Mouse (Mus musculus) lung, postnatal 0 days (tissue): Measurements from ENCODE around the gene Pcbp3. TPM values are rescaled to one million over a fixed set of nuclear protein-coding genes. Genes with fewer than 3 reads are reported as not detected.

ENCODE experiments used
- ATAC-seq: fragments of 200-750 bp; cut with Nextera tagmentation; 2 replicates; pipeline ENCODE4 v1.8.0; 2017; ENCODE audit warnings: moderate library complexity
- DNase-seq: peaks from one replicate; pipeline ENCODE4 v3.0.0-alpha.2; 2016; ENCODE audit warnings: low spot score
- H3K27ac ChIP-seq: fragments of 300-500 bp; sonication (generic); 2 replicates; pipeline ENCODE4 v1.5.1; 2014; ENCODE audit warnings: antibody characterized with exemption, mild to moderate bottlenecking, low read length, mixed read lengths
- H3K27me3 ChIP-seq: fragments of 300-500 bp; sonication (generic); replicated peaks from 2 replicates; pipeline ENCODE4 v1.6.1; 2014; ENCODE audit warnings: low read length, mixed read lengths; ENCODE audit not compliant: insufficient read depth
- H3K36me3 ChIP-seq: fragments of 300-500 bp; sonication (generic); 2 replicates; pipeline ENCODE4 v1.6.1; 2014; ENCODE audit warnings: low read length, mixed read lengths; ENCODE audit not compliant: insufficient read depth
- H3K4me1 ChIP-seq: fragments of 300-500 bp; sonication (generic); 2 replicates; pipeline ENCODE4 v1.6.1; 2014; ENCODE audit warnings: antibody characterized with exemption, low read depth, low read length, mixed read lengths; ENCODE audit not compliant: insufficient read depth
- H3K4me2 ChIP-seq: fragments of 300-500 bp; sonication (generic); replicated peaks from 2 replicates; pipeline ENCODE4 v1.6.1; 2014; ENCODE audit warnings: low read depth, mild to moderate bottlenecking, low read length, moderate library complexity, mixed read lengths
- H3K4me3 ChIP-seq: fragments of 300-500 bp; sonication (generic); 2 replicates; pipeline ENCODE4 v1.5.1; 2014; ENCODE audit warnings: low read depth, low read length
- H3K9ac ChIP-seq: fragments of 300-500 bp; sonication (generic); replicated peaks from 2 replicates; pipeline ENCODE4 v1.6.1; 2014; ENCODE audit warnings: low read depth, mild to moderate bottlenecking
- H3K9me3 ChIP-seq: fragments of 300-500 bp; sonication (generic); 2 replicates; pipeline ENCODE4 v1.6.1; 2016; ENCODE audit warnings: low read length, mixed read lengths
- CTCF ChIP-seq: IDR thresholded peaks from 2 replicates; pipeline ENCODE4 v1.5.1; 2016; ENCODE audit warnings: antibody characterized with exemption, mild to moderate bottlenecking
- EP300 ChIP-seq: IDR thresholded peaks from 2 replicates; pipeline ENCODE4 v1.6.1; 2016; ENCODE audit warnings: antibody characterized with exemption, mild to moderate bottlenecking, control low read depth
- WGBS: fragments of 180-500 bp; shearing (Covaris S2); extraction: QIAGEN DNeasy Blood & Tissue Kit; methylation state at CpG from one replicate; pipeline ENCODE4 v1.1.7; 2014; 5-methylcytosine and 5-hydroxymethylcytosine counted together
- polyA plus RNA-seq: library from polyadenylated mRNA; unstranded; fragments of >200 nt; fragmentation: Nextera tagmentation; extraction: Ambion mirVana; gene quantifications from 2 replicates; pipeline ENCODE4 v1.2.1, GENCODE M21; 2015

The Pcbp3 gene
- polyA plus RNA-seq, 1 experiment from 2014 or later = 29.3 TPM

DNA sequence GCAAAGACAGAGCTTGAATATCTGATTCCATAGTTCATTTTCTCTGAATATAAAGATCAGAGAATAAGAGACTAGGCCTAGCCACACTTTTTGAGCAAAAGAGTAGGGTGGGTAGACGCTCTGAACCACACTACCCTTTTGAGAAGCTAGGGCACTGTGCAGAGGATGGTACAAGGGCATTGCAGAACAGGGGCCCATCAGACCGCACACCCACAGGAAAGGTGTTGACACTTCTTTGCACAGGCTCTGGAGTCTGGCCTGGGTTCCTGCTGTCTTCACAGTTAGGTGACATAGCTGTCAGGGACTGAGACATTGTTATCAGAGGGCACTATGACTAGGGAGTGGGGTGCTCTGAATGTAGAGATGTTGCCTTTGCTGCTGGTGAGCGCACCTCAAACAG is 190.1 kb downstream of the Pcbp3 start:
- H3K9me3 ChIP-seq = no peaks in the 10 kb centered on the region
- DNase-seq (no peak), ATAC-seq (no peak)
- TF ChIP-seq CTCF = no peak
- no peak for TF ChIP-seq EP300
- WGBS = 96% methylated on average over 3 of the region's 3 CpGs
- no peak overlapping the region for H3K4me2 ChIP-seq
- H3K9ac ChIP-seq = no peak overlapping the region
- no peaks in the 10 kb centered on the region for H3K36me3 ChIP-seq
- no peak overlapping the region for H3K4me3 ChIP-seq
- no peaks in the 10 kb centered on the region for H3K27me3 ChIP-seq
- H3K4me1 ChIP-seq = no peaks in the 10 kb centered on the region
- H3K27ac ChIP-seq = no peak overlapping the region

DNA sequence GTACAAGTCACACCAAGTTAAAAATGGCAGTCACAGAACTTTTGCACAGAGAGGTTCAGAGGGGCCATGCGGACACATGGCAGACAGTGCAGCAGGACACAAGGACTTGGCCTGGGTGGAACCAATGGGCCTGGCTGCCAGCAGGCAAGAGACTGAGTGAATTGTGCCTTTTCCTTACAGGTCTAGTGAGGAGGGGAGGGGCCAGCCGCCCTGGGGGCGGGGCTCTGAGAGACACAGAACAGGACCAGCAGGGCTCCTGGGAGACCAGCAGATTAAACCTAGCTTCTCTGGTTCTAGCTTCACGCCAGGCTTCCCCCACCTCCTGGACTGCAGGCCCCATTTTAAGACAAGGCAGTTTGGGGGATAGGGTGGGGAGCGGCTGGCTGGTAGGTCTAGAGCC is 190.6 kb downstream of the Pcbp3 start:
- Histone ChIP-seq H3K4me3 (no peak overlapping the region), H3K27ac (no peak overlapping the region), H3K27me3 (no peaks in the 10 kb centered on the region), H3K36me3 (no peaks in the 10 kb centered on the region), H3K4me1 (no peaks in the 10 kb centered on the region), H3K4me2 (no peak overlapping the region), H3K9ac (no peak overlapping the region), H3K9me3 (no peaks in the 10 kb centered on the region)
- TF ChIP-seq EP300 (no peak), CTCF (no peak)
- DNase-seq (no peak), ATAC-seq (no peak)
- WGBS = 58% methylated on average over 5 of the region's 5 CpGs

DNA sequence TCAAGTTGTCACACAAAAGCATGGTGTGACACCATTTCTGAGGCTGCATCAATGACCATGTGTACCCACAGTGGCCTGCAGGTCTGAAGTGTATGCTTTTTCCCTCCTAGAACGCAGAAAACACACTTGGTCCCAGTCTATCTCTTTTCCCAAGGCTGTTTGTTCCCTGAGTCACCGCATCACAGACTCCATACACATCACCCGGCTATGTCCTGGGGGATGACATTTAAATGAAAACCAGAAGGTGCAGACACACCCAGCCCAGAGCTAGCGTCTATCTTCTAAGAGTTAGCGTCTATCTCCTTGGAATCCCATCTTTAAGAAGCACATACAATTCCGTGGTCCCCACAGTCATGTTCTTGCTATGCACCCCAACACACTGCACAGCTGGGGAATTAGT is 192.1 kb downstream of the Pcbp3 start:
- Histone ChIP-seq H3K4me1 (no peaks in the 10 kb centered on the region), H3K4me3 (no peak overlapping the region), H3K27me3 (no peaks in the 10 kb centered on the region), H3K36me3 (no peaks in the 10 kb centered on the region), H3K9ac (no peak overlapping the region), H3K4me2 (no peak overlapping the region), H3K27ac (no peak overlapping the region), H3K9me3 (no peaks in the 10 kb centered on the region)
- no peak for TF ChIP-seq EP300
- no peak for TF ChIP-seq CTCF
- ATAC-seq = no peak
- DNase-seq = no peak
- 86% methylated on average over 6 of the region's 6 CpGs for WGBS

DNA sequence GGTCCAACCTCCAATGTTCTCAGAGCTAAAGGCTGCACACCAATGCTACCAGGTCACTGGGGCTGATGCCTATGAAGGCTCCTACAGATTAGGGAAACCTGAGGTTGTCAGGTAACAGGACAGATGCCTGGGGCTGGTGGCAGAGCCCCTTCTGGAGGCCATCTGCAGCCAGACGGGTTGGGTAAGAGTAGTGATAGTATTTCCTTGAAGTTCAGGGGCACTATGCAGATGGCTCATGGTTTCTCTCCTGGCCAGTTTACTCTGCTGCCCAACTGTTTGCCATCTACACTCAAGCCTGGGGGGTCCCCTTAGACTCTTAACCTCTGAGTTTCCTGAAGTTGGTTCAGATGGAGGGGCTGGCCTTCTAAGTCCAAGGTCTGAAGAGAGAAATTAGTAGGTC is 195.5 kb downstream of the Pcbp3 start:
- no peaks in the 10 kb centered on the region for H3K27me3 ChIP-seq
- 76% methylated on average over 1 of the region's 1 CpGs for WGBS
- DNase-seq (no peak), ATAC-seq (no peak)
- H3K36me3 ChIP-seq = no peaks in the 10 kb centered on the region
- H3K4me2 ChIP-seq = no peak overlapping the region
- no peak for TF ChIP-seq CTCF
- no peak for TF ChIP-seq EP300
- no peaks in the 10 kb centered on the region for H3K9me3 ChIP-seq
- H3K4me3 ChIP-seq = no peak overlapping the region
- H3K27ac ChIP-seq = no peak overlapping the region
- H3K9ac ChIP-seq = no peak overlapping the region
- H3K4me1 ChIP-seq = no peaks in the 10 kb centered on the region

DNA sequence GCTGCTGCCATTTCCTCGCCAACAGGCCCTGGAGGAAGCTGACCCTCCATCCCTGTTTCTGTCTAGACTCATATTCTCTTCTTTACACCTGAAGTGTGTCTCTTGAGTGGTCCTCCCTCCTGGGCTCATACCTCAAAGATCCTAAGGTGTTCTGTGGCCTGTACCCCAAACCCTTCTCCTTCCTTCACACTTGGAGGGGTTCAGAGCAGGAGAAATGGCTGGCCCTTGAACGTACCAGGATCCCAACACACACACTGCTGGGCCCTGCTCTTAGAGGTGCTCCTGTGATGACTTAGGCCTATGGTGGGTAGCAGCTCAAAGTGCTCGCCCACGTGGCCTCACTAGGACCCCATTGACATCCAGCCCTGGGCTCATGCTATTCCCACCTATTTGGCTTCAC is 196.8 kb downstream of the Pcbp3 start:
- Histone ChIP-seq H3K4me3 (no peak overlapping the region), H3K4me2 (no peak overlapping the region), H3K36me3 (no peaks in the 10 kb centered on the region), H3K4me1 (no peaks in the 10 kb centered on the region), H3K27me3 (no peaks in the 10 kb centered on the region), H3K27ac (no peak overlapping the region), H3K9ac (no peak overlapping the region), H3K9me3 (no peaks in the 10 kb centered on the region)
- WGBS = 87% methylated on average over 4 of the region's 4 CpGs
- no peak for ATAC-seq
- TF ChIP-seq EP300 = no peak
- no peak for TF ChIP-seq CTCF
- DNase-seq = no peak

DNA sequence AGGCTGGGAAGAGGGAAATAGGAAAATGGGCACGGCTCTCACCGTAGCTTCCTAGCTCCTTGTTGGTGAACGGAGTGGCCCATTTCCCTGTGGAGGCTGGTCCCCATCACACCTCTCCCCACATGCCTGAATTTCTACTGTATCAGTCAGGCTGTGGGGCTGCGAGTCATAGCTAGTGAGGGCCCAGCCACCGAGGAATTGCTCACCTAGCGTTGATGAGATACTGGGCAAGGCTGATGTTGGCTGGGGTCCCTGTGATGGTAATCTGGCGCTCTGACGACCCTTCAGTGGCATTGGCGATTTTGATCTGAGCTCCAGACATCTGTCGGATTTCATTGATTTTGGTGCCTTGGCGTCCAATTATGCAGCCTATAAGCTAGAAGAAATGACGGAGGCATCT is 198.7 kb downstream of the Pcbp3 start:
- ATAC-seq (no peak), DNase-seq (no peak)
- Histone ChIP-seq H3K4me1 (no peaks in the 10 kb centered on the region), H3K27ac (no peak overlapping the region), H3K9me3 (no peaks in the 10 kb centered on the region), H3K4me3 (no peak overlapping the region), H3K36me3 (no peaks in the 10 kb centered on the region), H3K9ac (no peak overlapping the region), H3K27me3 (no peaks in the 10 kb centered on the region), H3K4me2 (no peak overlapping the region)
- no peak for TF ChIP-seq EP300
- TF ChIP-seq CTCF = no peak
- WGBS = 89% methylated on average over 12 of the region's 12 CpGs

DNA sequence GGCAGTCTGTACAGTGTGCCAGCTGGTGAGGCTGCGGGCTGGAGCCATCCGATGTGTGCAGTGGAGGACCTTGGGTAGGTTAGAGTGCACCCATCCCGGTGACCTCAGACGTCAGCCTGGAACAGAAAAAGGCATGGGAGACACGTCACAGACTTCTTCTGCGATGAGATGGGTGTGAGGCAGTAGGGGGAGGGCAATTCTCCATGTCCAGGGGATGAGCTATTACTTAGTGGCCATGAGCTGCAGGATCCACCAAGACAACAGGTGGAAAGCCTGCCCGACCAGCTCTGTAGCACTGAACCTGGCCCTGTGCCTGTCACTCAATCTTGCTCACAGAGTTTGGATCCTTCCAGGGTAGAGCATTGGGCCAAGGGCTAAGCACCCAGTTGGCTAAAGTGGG is 199.3 kb downstream of the Pcbp3 start:
- WGBS = 76% methylated on average over 7 of the region's 7 CpGs
- H3K9ac ChIP-seq = no peak overlapping the region
- no peak overlapping the region for H3K27ac ChIP-seq
- no peak overlapping the region for H3K4me2 ChIP-seq
- no peaks in the 10 kb centered on the region for H3K27me3 ChIP-seq
- DNase-seq (no peak), ATAC-seq (no peak)
- no peak for TF ChIP-seq EP300
- TF ChIP-seq CTCF = no peak
- H3K9me3 ChIP-seq = no peaks in the 10 kb centered on the region
- H3K4me3 ChIP-seq = no peak overlapping the region
- H3K4me1 ChIP-seq = no peaks in the 10 kb centered on the region
- no peaks in the 10 kb centered on the region for H3K36me3 ChIP-seq
